Mouse (Mus musculus) kidney, embryonic 15.5 days (tissue): ENCODE measurements around the gene Rasgef1a. TPM values are rescaled to one million over a fixed set of nuclear protein-coding genes. Genes with fewer than 3 reads are reported as not detected.

Source experiments
- microRNA-seq: library from miRNA; unstranded; fragments of <30 nt; microRNA quantifications from one replicate; pipeline ENCODE4, GENCODE M21; 2016
- polyA plus RNA-seq: library from polyadenylated mRNA; unstranded; fragments of >200 nt; fragmentation: Nextera tagmentation; extraction: Ambion mirVana; gene quantifications from 2 replicates; pipeline ENCODE4 v1.2.1, GENCODE M21; 2015

Rasgef1a gene
- polyA plus RNA-seq, 1 experiment from 2014 or later: 1.0 TPM

Small RNA genes lying within 50 kb of the gene (microRNA-seq; reads per million reads assigned to microRNA genes)
- gene Mir7044: not detected

Other genes starting within 250 kb of the Rasgef1a start
- 99.7 and 102 TPM in 2 replicates for gene Zfp637, start 170.3 kb upstream of the Rasgef1a start, polyA plus RNA-seq
- 9.4 and 12.7 TPM in 2 replicates for gene Zfp239, start 149.3 kb upstream of the Rasgef1a start, polyA plus RNA-seq
- 748 and 781 TPM in 2 replicates for gene Hnrnpf, start 111.1 kb upstream of the Rasgef1a start, polyA plus RNA-seq
- 81.2 and 92.6 TPM in 2 replicates for gene Fxyd4, start 73.7 kb upstream of the Rasgef1a start, polyA plus RNA-seq
- 16.2 and 16.3 TPM in 2 replicates for gene Csgalnact2, start 127.7 kb downstream of the Rasgef1a start, polyA plus RNA-seq
- 15.3 and 17.6 TPM in 2 replicates for gene Ret, start 186.3 kb downstream of the Rasgef1a start, polyA plus RNA-seq